Mouse (Mus musculus) CH12.LX (cell line): ENCODE data around the gene Gm20388.

Source experiments
- POLR2A ChIP-seq: IDR thresholded peaks from 2 replicates; pipeline ENCODE4 v1.6.1; 2011; ENCODE audit warnings: low read depth, mild to moderate bottlenecking, improper control_type of control experiment, low read length
- ZNF384 ChIP-seq: IDR thresholded peaks from 2 replicates; pipeline ENCODE4 v1.6.1; 2012; ENCODE audit warnings: low read depth, low read length, improper control_type of control experiment, inconsistent platforms

- TF ChIP-seq POLR2A (no peak), ZNF384 (no peak)
Measured at GRCm38 (mm10) chr8:122155082-122155643, 2244.5 kb downstream of the Gm20388 start.
